Mouse (Mus musculus): Measurements from ENCODE around the gene Mrpl51. TPM values are rescaled to one million over a fixed set of nuclear protein-coding genes. Genes with fewer than 3 reads are reported as not detected.

Gene Mrpl51
- polyA plus RNA-seq, 1 experiment from 2014 or later = 205 TPM

DNA sequence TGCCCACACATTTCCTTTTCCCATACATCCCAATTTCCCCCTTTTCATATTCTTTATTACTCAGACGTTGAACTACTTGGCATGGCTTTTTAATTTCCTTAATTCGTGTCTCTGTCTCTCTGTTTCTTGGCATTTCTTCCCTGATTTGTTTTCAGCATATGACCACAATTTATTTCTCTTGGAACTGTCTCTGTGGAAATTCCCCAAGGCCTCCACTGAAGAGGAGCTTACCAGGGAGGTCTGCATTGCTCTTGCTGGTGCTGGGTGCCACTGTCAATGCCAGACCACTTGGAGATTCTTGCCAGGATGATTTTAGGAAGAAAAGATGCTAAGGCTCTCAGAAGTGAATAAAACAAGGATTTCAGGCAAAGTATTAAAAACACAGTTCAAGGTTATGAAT lies 21.0 kb downstream of the Mrpl51 start:
- Histone ChIP-seq H3K9me3 (ENCODE audit: low read depth, low read length) (no peaks in the 10 kb centered on the region), H3K4me3 (ENCODE audit: low read depth, low read length) (no peak overlapping the region), H3K9ac (no peak overlapping the region), H3K4me2 (no peak overlapping the region), H3K27ac (ENCODE audit: low read depth) (no peak overlapping the region), H3K4me1 (ENCODE audit: insufficient read depth) (no peaks in the 10 kb centered on the region), H3K36me3 (ENCODE audit: insufficient read depth) (no peaks in the 10 kb centered on the region), H3K27me3 (ENCODE audit: insufficient read depth, low read length) (peaks cover 5% of the 10 kb centered on the region)
- DNase-seq = no peak
- 40% methylated on average over 2 of the region's 2 CpGs for WGBS
- ATAC-seq (ENCODE audit: insufficient read depth) = no peak
- no peak for TF ChIP-seq CTCF (IDR thresholded peaks at IDR 0.05; ENCODE audit: low read depth)

DNA sequence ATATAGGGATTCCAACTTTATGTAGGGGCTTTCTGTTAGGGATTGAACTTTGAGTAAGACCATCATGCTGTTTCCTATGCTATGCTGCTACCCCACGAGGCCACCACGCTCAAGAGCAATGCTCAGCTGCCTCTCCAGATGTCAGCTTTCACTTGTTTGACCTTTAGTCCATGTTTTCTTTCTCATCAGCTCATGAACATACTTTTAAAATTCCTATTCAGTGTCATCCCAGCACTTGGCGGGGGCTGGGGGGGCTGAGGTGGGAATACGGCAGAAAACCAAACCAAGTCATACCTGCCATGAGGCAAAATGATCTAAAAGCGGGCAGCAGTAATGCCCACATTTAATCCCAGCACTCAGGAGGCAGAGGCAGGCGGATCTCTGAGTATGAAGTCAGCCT lies 21.5 kb downstream of the Mrpl51 start:
- no peak for DNase-seq

DNA sequence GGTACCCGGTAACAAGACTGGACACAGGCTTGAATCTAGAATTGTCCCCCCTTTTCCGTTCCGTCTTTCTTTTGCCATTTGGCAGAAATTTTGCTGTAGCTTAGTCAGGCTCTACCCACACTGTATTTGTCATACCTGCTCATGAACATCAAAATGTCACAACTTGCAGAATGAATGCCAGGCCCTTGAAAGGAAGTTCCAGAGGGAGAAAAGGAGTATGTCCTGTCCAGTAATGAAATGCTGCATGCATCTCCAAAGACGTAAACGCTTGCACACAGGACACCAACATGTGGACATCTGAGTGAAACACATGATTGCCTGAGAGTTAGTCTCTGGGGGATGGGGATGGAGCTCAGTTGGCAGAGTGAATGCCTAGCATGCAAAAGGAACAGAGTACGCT lies 22.1 kb downstream of the Mrpl51 start:
- Histone ChIP-seq H3K36me3 (ENCODE audit: insufficient read depth) (no peaks in the 10 kb centered on the region), H3K4me3 (ENCODE audit: low read depth, low read length) (no peak overlapping the region), H3K9me3 (ENCODE audit: low read depth, low read length) (no peaks in the 10 kb centered on the region), H3K27me3 (ENCODE audit: insufficient read depth, low read length) (peaks cover 5% of the 10 kb centered on the region), H3K27ac (ENCODE audit: low read depth) (no peak overlapping the region), H3K4me2 (no peak overlapping the region), H3K9ac (no peak overlapping the region), H3K4me1 (ENCODE audit: insufficient read depth) (no peaks in the 10 kb centered on the region)
- ATAC-seq (ENCODE audit: insufficient read depth) (no peak), DNase-seq (no peak)
- 82% methylated on average over 6 of the region's 6 CpGs for WGBS
- TF ChIP-seq CTCF (IDR thresholded peaks at IDR 0.05; ENCODE audit: low read depth) = no peak

More for the DNA sequence above, 21.5 kb downstream of the Mrpl51 start:
- Histone ChIP-seq H3K27me3 (ENCODE audit: insufficient read depth, low read length) (peaks cover 5% of the 10 kb centered on the region), H3K4me1 (ENCODE audit: insufficient read depth) (no peaks in the 10 kb centered on the region), H3K9me3 (ENCODE audit: low read depth, low read length) (no peaks in the 10 kb centered on the region), H3K36me3 (ENCODE audit: insufficient read depth) (no peaks in the 10 kb centered on the region), H3K27ac (ENCODE audit: low read depth) (no peak overlapping the region), H3K4me3 (ENCODE audit: low read depth, low read length) (no peak overlapping the region), H3K9ac (no peak overlapping the region), H3K4me2 (no peak overlapping the region)
- no peak for ATAC-seq (ENCODE audit: insufficient read depth)
- TF ChIP-seq CTCF (IDR thresholded peaks at IDR 0.05; ENCODE audit: low read depth) = no peak
- 59% methylated on average over 6 of the region's 6 CpGs for WGBS

DNA sequence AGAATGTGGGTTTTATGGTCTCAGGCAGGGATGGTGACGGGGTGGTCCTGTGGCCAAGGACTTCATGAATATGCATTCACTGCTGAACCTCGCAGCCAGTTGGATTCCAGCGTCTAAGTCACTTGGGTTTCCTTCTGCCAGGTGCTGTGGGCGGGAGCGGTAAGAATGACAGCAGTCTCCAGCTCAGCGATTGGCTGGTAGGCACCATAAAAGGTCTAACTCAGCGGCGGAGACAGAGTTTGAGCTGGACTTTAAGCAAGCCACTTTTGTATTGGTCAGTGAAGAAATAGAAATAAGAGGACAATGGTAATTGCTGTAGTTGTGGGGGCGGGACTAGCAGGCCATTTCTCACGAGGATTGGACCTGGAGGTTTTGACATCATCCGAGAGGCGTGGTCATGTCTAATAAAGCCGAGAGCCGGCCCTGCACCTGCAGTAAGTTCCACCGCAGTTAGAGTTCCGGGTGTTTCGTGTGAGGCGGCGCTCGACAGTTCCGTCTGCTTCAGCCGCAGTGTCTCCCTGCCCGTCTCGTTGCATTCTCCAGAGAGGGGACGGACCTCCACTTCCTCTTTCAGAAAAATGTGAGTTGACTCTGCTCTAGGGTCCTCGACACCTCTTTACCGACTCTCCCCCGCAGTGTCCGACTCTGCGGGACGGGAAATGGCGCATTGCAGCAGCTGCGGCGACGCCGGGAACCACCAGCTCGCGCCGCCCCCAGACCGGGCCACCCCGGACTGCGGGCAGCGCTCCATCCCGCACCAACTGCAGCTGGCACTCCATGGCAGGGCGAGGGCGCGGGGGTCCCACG lies 23.8 kb downstream of the Mrpl51 start, which contains the start of gene Vamp1:
TSS of gene Vamp1 (plus strand) at position 404 of the 807 bp plus-strand sequence.
- under 1% methylated on average over 48 of the region's 48 CpGs for WGBS
- DNase-seq = peak; percentile 97
- peak within 1 kb of the TSS; percentile 69; the same call in 1 of the 2 replicates for H3K27ac ChIP-seq (ENCODE audit: low read depth)
- H3K9ac ChIP-seq = peak within 1 kb of the TSS; percentile 71
- H3K9me3 ChIP-seq (ENCODE audit: low read depth, low read length) = no peaks in the 10 kb centered on the region
- H3K4me2 ChIP-seq = peak within 1 kb of the TSS; percentile 88
- TF ChIP-seq CTCF (IDR thresholded peaks at IDR 0.05; ENCODE audit: low read depth) = no peak
- H3K4me1 ChIP-seq (ENCODE audit: insufficient read depth) = no peaks in the 10 kb centered on the region
- peak within 1 kb of the TSS; percentile 61 for H3K4me3 ChIP-seq (ENCODE audit: low read depth, low read length)
- H3K27me3 ChIP-seq (ENCODE audit: insufficient read depth, low read length) = peaks cover 5% of the 10 kb centered on the region
- peak; percentile 96 for ATAC-seq (ENCODE audit: insufficient read depth)
- H3K36me3 ChIP-seq (ENCODE audit: insufficient read depth) = no peaks in the 10 kb centered on the region

DNA sequence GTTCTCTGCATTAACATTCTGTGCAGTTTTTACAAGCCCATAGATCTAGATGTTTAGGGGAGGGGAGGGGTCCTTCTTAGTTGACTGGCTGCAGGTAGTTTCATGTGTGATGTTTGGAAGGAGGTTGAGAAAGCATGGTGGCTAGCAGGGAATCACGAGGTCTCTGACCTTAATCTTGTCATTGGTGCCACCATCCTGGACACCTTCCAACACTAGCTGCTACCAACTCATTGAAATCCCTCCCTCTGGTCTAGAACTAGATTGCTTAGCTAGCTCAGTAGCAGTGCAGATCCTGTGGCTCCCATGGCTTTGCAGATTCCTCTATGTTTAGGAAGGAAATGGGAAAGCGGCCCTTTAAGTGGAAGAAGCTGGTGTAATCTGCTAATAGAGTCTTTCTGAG lies 25.3 kb downstream of the Mrpl51 start:
- no peak overlapping the region for H3K9ac ChIP-seq

DNA sequence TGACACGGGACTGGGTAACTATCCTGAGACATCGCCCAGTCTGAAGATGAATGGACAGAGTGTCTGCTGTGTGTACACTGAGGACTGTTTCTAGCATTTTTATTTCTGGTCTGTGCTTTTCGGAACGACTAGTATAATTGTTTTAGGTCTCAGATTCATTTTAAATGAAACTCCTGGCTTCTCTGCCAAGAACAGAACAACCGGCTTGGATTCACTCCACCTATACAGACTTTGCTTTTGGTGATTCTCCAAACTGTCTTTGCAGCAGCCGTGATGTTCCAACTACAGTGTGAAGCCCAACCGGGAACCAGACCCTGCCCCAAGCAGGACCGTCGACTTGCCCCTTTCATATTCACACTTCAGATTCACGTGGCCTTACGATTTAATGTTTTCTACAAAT lies 26.3 kb downstream of the Mrpl51 start:
- no peak for TF ChIP-seq CTCF (IDR thresholded peaks at IDR 0.05; ENCODE audit: low read depth)

More for the DNA sequence above, 25.3 kb downstream of the Mrpl51 start:
- ATAC-seq (ENCODE audit: insufficient read depth) (no peak), DNase-seq (no peak)
- H3K36me3 ChIP-seq (ENCODE audit: insufficient read depth) = no peaks in the 10 kb centered on the region
- H3K27me3 ChIP-seq (ENCODE audit: insufficient read depth, low read length) = peaks cover 5% of the 10 kb centered on the region
- H3K27ac ChIP-seq (ENCODE audit: low read depth) = no peak overlapping the region
- no peaks in the 10 kb centered on the region for H3K9me3 ChIP-seq (ENCODE audit: low read depth, low read length)
- no peak overlapping the region for H3K4me3 ChIP-seq (ENCODE audit: low read depth, low read length)
- TF ChIP-seq CTCF (IDR thresholded peaks at IDR 0.05; ENCODE audit: low read depth) = no peak
- no peaks in the 10 kb centered on the region for H3K4me1 ChIP-seq (ENCODE audit: insufficient read depth)
- no peak overlapping the region for H3K4me2 ChIP-seq
- WGBS = 76% methylated on average over 2 of the region's 2 CpGs

DNA sequence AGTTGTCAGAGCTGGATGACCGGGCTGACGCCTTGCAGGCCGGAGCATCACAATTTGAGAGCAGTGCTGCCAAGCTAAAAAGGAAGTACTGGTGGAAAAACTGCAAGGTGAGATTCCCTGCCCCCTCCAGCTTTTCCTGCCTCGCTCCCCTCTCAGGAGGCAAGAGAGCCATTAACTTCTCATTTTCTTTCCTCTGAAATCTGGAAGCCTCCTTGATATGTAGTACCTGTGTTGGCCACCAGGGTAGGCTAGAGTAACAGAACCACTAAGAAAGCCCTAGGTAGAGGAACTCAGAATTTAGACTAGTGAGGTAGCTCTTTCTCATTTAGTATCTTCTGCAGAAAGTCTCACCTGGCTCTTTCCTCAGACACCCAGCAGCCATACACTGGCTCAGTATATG lies 27.4 kb downstream of the Mrpl51 start:
- Histone ChIP-seq H3K27me3 (ENCODE audit: insufficient read depth, low read length) (peaks cover 3% of the 10 kb centered on the region), H3K9ac (no peak overlapping the region), H3K4me1 (ENCODE audit: insufficient read depth) (no peaks in the 10 kb centered on the region), H3K4me2 (no peak overlapping the region), H3K4me3 (ENCODE audit: low read depth, low read length) (no peak overlapping the region), H3K9me3 (ENCODE audit: low read depth, low read length) (no peaks in the 10 kb centered on the region), H3K27ac (ENCODE audit: low read depth) (no peak overlapping the region), H3K36me3 (ENCODE audit: insufficient read depth) (no peaks in the 10 kb centered on the region)
- WGBS = 71% methylated on average over 4 of the region's 4 CpGs
- DNase-seq (peak; percentile 80), ATAC-seq (ENCODE audit: insufficient read depth) (no peak)
- TF ChIP-seq CTCF (IDR thresholded peaks at IDR 0.05; ENCODE audit: low read depth) = peak; percentile 79

More for the DNA sequence above, 26.3 kb downstream of the Mrpl51 start:
- no peaks in the 10 kb centered on the region for H3K36me3 ChIP-seq (ENCODE audit: insufficient read depth)
- H3K4me2 ChIP-seq = no peak overlapping the region
- no peak overlapping the region for H3K9ac ChIP-seq
- ATAC-seq (ENCODE audit: insufficient read depth) (no peak), DNase-seq (no peak)
- H3K9me3 ChIP-seq (ENCODE audit: low read depth, low read length) = no peaks in the 10 kb centered on the region
- no peaks in the 10 kb centered on the region for H3K4me1 ChIP-seq (ENCODE audit: insufficient read depth)
- no peak overlapping the region for H3K4me3 ChIP-seq (ENCODE audit: low read depth, low read length)
- peaks cover 5% of the 10 kb centered on the region for H3K27me3 ChIP-seq (ENCODE audit: insufficient read depth, low read length)
- WGBS = 77% methylated on average over 11 of the region's 11 CpGs
- no peak overlapping the region for H3K27ac ChIP-seq (ENCODE audit: low read depth)
